Mouse (Mus musculus) embryonic facial prominence, embryonic 11.5 days (tissue): Measurements from ENCODE around the gene Tssk4. TPM values are rescaled to one million over a fixed set of nuclear protein-coding genes. Genes with fewer than 3 reads are reported as not detected.
A peak's percentile ranks its signal among the peaks of the same experiment; 100 is the strongest.

Experiments
- ATAC-seq: fragments of 200-750 bp; cut with Nextera tagmentation; replicated peaks from 2 replicates; pipeline ENCODE4 v1.8.0; 2017; ENCODE audit warnings: low read depth; ENCODE audit not compliant: insufficient number of reproducible peaks, low FRiP score, low TSS enrichment
- DNase-seq: peaks from one replicate; pipeline ENCODE4 v3.0.0-alpha.2; 2015; ENCODE audit warnings: low spot score
- H3K27ac ChIP-seq: fragments of 300-500 bp; sonication (generic); replicated peaks from 2 replicates; pipeline ENCODE4 v1.5.1; 2014; ENCODE audit warnings: mild to moderate bottlenecking, low read depth, low read length, control low read depth
- H3K27me3 ChIP-seq: fragments of 300-500 bp; sonication (generic); 2 replicates; pipeline ENCODE4 v1.6.1; 2014; ENCODE audit warnings: mild to moderate bottlenecking, low read length, moderate library complexity, mixed read lengths; ENCODE audit not compliant: control insufficient read depth, insufficient read depth
- H3K36me3 ChIP-seq: fragments of 300-500 bp; sonication (generic); replicated peaks from 2 replicates; pipeline ENCODE4 v1.6.1; 2014; ENCODE audit warnings: low read depth, mild to moderate bottlenecking, low read length, moderate library complexity, mixed read lengths; ENCODE audit not compliant: control insufficient read depth, insufficient read depth
- H3K4me1 ChIP-seq: fragments of 300-500 bp; sonication (generic); 2 replicates; pipeline ENCODE4 v1.6.1; 2014; ENCODE audit warnings: low read length, mixed read lengths; ENCODE audit not compliant: control insufficient read depth, insufficient read depth
- H3K4me2 ChIP-seq: fragments of 300-500 bp; sonication (generic); 2 replicates; pipeline ENCODE4 v1.6.1; 2014; ENCODE audit warnings: low read depth, mild to moderate bottlenecking, control low read depth, low read length, moderate library complexity
- H3K4me3 ChIP-seq: fragments of 300-500 bp; sonication (generic); 2 replicates; pipeline ENCODE4 v1.5.1; 2014; ENCODE audit warnings: low read depth, low read length, control low read depth
- H3K9ac ChIP-seq: fragments of 300-500 bp; sonication (generic); replicated peaks from 2 replicates; pipeline ENCODE4 v1.6.1; 2014; ENCODE audit warnings: mild to moderate bottlenecking, control low read depth, low read length
- H3K9me3 ChIP-seq: fragments of 300-500 bp; sonication (generic); replicated peaks from 2 replicates; pipeline ENCODE4 v1.6.1; 2016; ENCODE audit warnings: mild to moderate bottlenecking, low read length, inconsistent platforms, mixed read lengths; ENCODE audit not compliant: control insufficient read depth
- WGBS: fragments of 180-500 bp; shearing (Covaris S2); extraction: QIAGEN DNeasy Blood & Tissue Kit; methylation state at CpG from one replicate; pipeline ENCODE4 v1.1.7; 2014; 5-methylcytosine and 5-hydroxymethylcytosine counted together
- polyA plus RNA-seq: library from polyadenylated mRNA; unstranded; fragments of >200 nt; fragmentation: Nextera tagmentation; extraction: Ambion mirVana; gene quantifications from 2 replicates; pipeline ENCODE4 v1.2.1, GENCODE M21; 2014

Tssk4 gene
- polyA plus RNA-seq, 1 experiment from 2014 or later, result 0.38 TPM

GRCm38 (mm10) chr14:55614565-55615178 lies 35.3 kb upstream of the Tssk4 start:
- no peaks in the 10 kb centered on the region for H3K4me1 ChIP-seq
- H3K9ac ChIP-seq, result no peak overlapping the region
- no peak overlapping the region for H3K4me3 ChIP-seq
- H3K36me3 ChIP-seq, result no peaks in the 10 kb centered on the region
- no peak overlapping the region for H3K27ac ChIP-seq
- DNase-seq (no peak), ATAC-seq (no peak)
- 79% methylated on average over 7 of the region's 7 CpGs for WGBS
- H3K4me2 ChIP-seq, result no peak overlapping the region
- no peaks in the 10 kb centered on the region for H3K9me3 ChIP-seq
- H3K27me3 ChIP-seq, result no peaks in the 10 kb centered on the region

- no peak for ATAC-seq
- Histone ChIP-seq H3K4me2 (no peak overlapping the region), H3K9me3 (no peaks in the 10 kb centered on the region), H3K27me3 (no peaks in the 10 kb centered on the region), H3K27ac (no peak overlapping the region), H3K36me3 (no peaks in the 10 kb centered on the region), H3K4me1 (no peaks in the 10 kb centered on the region), H3K4me3 (no peak overlapping the region), H3K9ac (no peak overlapping the region)
- no peak for DNase-seq
- WGBS, result 22% methylated on average over 2 of the region's 2 CpGs
These were observed 34.1 kb upstream of the Tssk4 start for GRCm38 (mm10) chr14:55615876-55616275.

GRCm38 (mm10) chr14:55616844-55617243 lies 33.1 kb upstream of the Tssk4 start:
- Histone ChIP-seq H3K27ac (no peak overlapping the region), H3K4me3 (no peak overlapping the region), H3K27me3 (no peaks in the 10 kb centered on the region), H3K9ac (no peak overlapping the region), H3K4me1 (no peaks in the 10 kb centered on the region), H3K4me2 (no peak overlapping the region), H3K36me3 (no peaks in the 10 kb centered on the region), H3K9me3 (no peaks in the 10 kb centered on the region)
- no peak for DNase-seq
- ATAC-seq, result no peak
- 82% methylated on average over 2 of the region's 2 CpGs for WGBS

GRCm38 (mm10) chr14:55617822-55618221 lies 32.2 kb upstream of the Tssk4 start, which contains the start of gene Rec8:
Rec8 (plus strand) TSS chr14:55618037.
- H3K9ac ChIP-seq, result 0 out of 2 replicates have a peak within 1 kb of the TSS, but pooled peaks have one; percentile 22
- WGBS, result 25% methylated on average over 21 of the region's 21 CpGs
- H3K4me1 ChIP-seq, result no peaks in the 10 kb centered on the region
- peak within 1 kb of the TSS; percentile 19 for H3K4me3 ChIP-seq
- no peaks in the 10 kb centered on the region for H3K9me3 ChIP-seq
- no peaks in the 10 kb centered on the region for H3K36me3 ChIP-seq
- H3K27me3 ChIP-seq, result no peaks in the 10 kb centered on the region
- H3K27ac ChIP-seq, result no peak within 1 kb of the TSS
- ATAC-seq, result peak; percentile 81
- peak; percentile 65 for DNase-seq
- peak within 1 kb of the TSS; percentile 23 for H3K4me2 ChIP-seq

GRCm38 (mm10) chr14:55618486-55619195 lies 31.3 kb upstream of the Tssk4 start:
- DNase-seq, result no peak

GRCm38 (mm10) chr14:55628077-55628827 lies 21.7 kb upstream of the Tssk4 start:
- no peaks in the 10 kb centered on the region for H3K27me3 ChIP-seq
- H3K9ac ChIP-seq, result no peak overlapping the region
- peaks cover 14% of the 10 kb centered on the region for H3K36me3 ChIP-seq
- no peaks in the 10 kb centered on the region for H3K9me3 ChIP-seq
- H3K4me1 ChIP-seq, result no peaks in the 10 kb centered on the region
- H3K27ac ChIP-seq, result no peak overlapping the region
- no peak overlapping the region for H3K4me2 ChIP-seq
- DNase-seq (no peak), ATAC-seq (no peak)
- 93% methylated on average over 27 of the region's 27 CpGs for WGBS
- H3K4me3 ChIP-seq, result no peak overlapping the region

More at GRCm38 (mm10) chr14:55618486-55619195, 31.3 kb upstream of the Tssk4 start:
- H3K27me3 ChIP-seq, result no peaks in the 10 kb centered on the region
- 0 out of 2 replicates have a peak overlapping the region, but pooled peaks have one; percentile 22 for H3K9ac ChIP-seq
- H3K9me3 ChIP-seq, result no peaks in the 10 kb centered on the region
- H3K4me2 ChIP-seq, result peak overlapping the region; percentile 23
- no peaks in the 10 kb centered on the region for H3K36me3 ChIP-seq
- WGBS, result 47% methylated on average over 22 of the region's 22 CpGs
- H3K4me1 ChIP-seq, result no peaks in the 10 kb centered on the region
- no peak overlapping the region for H3K27ac ChIP-seq
- H3K4me3 ChIP-seq, result peak overlapping the region; percentile 19
- ATAC-seq, result no peak

- H3K27ac ChIP-seq, result no peak overlapping the region
- no peak overlapping the region for H3K9ac ChIP-seq
- no peaks in the 10 kb centered on the region for H3K4me1 ChIP-seq
- peaks cover 14% of the 10 kb centered on the region for H3K36me3 ChIP-seq
- ATAC-seq (no peak), DNase-seq (peak; percentile 40)
- no peak overlapping the region for H3K4me3 ChIP-seq
- H3K27me3 ChIP-seq, result no peaks in the 10 kb centered on the region
- no peaks in the 10 kb centered on the region for H3K9me3 ChIP-seq
- WGBS, result 57% methylated on average over 5 of the region's 5 CpGs
- no peak overlapping the region for H3K4me2 ChIP-seq
These were observed 20.7 kb upstream of the Tssk4 start for GRCm38 (mm10) chr14:55629312-55629711.
